Mouse (Mus musculus) limb, embryonic 11.5 days (tissue): Measurements from ENCODE around the gene Klk15. TPM values are rescaled to one million over a fixed set of nuclear protein-coding genes. Genes with fewer than 3 reads are reported as not detected.
"Not testable (repeated sequence)": the region's sequence is repeated elsewhere in the genome, so short reads cannot be mapped to it uniquely, and the experiment has no call there.

Experiments used
- ATAC-seq: fragments of 200-750 bp; cut with Nextera tagmentation; 2 replicates; pipeline ENCODE4 v1.8.0; 2017; ENCODE audit warnings: low read depth; ENCODE audit not compliant: insufficient number of reproducible peaks, low FRiP score, low TSS enrichment
- DNase-seq: peaks from one replicate; pipeline ENCODE4 v3.0.0-alpha.2; 2015; ENCODE audit warnings: low spot score
- H3K27ac ChIP-seq: fragments of 300-500 bp; sonication (generic); replicated peaks from 2 replicates; pipeline ENCODE4 v1.5.1; 2014; ENCODE audit warnings: low read depth, mild to moderate bottlenecking, low read length
- H3K27me3 ChIP-seq: fragments of 300-500 bp; sonication (generic); 2 replicates; pipeline ENCODE4 v1.6.1; 2014; ENCODE audit warnings: mild to moderate bottlenecking, low read length, mixed read lengths; ENCODE audit not compliant: control insufficient read depth, insufficient read depth
- H3K36me3 ChIP-seq: fragments of 300-500 bp; sonication (generic); 2 replicates; pipeline ENCODE4 v1.6.1; 2014; ENCODE audit warnings: mild to moderate bottlenecking, low read length, moderate library complexity, mixed read lengths; ENCODE audit not compliant: control insufficient read depth, insufficient read depth
- H3K4me1 ChIP-seq: fragments of 300-500 bp; sonication (generic); 2 replicates; pipeline ENCODE4 v1.6.1; 2014; ENCODE audit warnings: low read length, mixed read lengths; ENCODE audit not compliant: control insufficient read depth, insufficient read depth
- H3K4me2 ChIP-seq: fragments of 300-500 bp; sonication (generic); 2 replicates; pipeline ENCODE4 v1.6.1; 2014; ENCODE audit warnings: low read depth, mild to moderate bottlenecking, moderate library complexity; ENCODE audit not compliant: severe bottlenecking
- H3K4me3 ChIP-seq: fragments of 300-500 bp; sonication (generic); 2 replicates; pipeline ENCODE4 v1.5.1; 2014; ENCODE audit warnings: low read depth, low read length
- H3K9ac ChIP-seq: fragments of 300-500 bp; sonication (generic); 2 replicates; pipeline ENCODE4 v1.6.1; 2014; ENCODE audit warnings: mild to moderate bottlenecking, low read length
- H3K9me3 ChIP-seq: fragments of 300-500 bp; sonication (generic); 2 replicates; pipeline ENCODE4 v1.6.1; 2016; ENCODE audit warnings: low read length; ENCODE audit not compliant: control insufficient read depth
- WGBS: fragments of 180-500 bp; shearing (Covaris S2); extraction: QIAGEN DNeasy Blood & Tissue Kit; methylation state at CpG from one replicate; pipeline ENCODE4 v1.1.7; 2014; 5-methylcytosine and 5-hydroxymethylcytosine counted together
- polyA plus RNA-seq: library from polyadenylated mRNA; unstranded; fragments of >200 nt; fragmentation: Nextera tagmentation; extraction: Ambion mirVana; gene quantifications from 2 replicates; pipeline ENCODE4 v1.2.1, GENCODE M21; 2014

Klk15 gene
- polyA plus RNA-seq, 1 experiment from 2014 or later: not detected

DNA sequence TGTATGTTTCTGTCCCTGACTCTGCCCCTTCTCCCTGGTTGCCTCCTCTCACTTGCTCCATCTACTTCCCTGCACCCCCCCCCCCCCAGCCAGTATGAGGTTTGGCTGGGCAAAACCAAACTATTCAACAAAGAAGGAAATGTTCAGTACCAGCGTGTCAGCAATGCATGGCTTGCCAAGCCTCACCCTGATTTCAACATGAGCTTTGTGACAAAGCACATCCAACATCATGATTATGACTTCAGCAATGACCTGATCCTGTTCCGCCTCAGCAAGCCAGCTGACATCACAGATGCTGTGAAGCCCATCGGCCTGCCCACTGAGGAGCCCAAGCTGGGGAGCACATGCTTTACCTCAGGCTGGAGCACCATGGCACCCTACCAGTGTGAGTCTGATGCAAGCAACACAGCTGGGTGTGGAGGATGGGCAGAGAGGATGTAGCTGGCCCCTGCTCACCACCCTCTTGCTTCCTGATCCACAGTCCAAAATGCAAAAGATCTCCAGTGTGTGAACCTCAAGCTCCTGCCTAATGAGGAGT is 11.3 kb downstream of the Klk15 start:
- Histone ChIP-seq H3K4me2 (no peak overlapping the region), H3K4me1 (no peaks in the 10 kb centered on the region), H3K27ac (no peak overlapping the region), H3K36me3 (no peaks in the 10 kb centered on the region), H3K27me3 (no peaks in the 10 kb centered on the region), H3K9me3 (no peaks in the 10 kb centered on the region), H3K9ac (no peak overlapping the region), H3K4me3 (no peak overlapping the region)
- no peak for DNase-seq
- ATAC-seq: no peak
- WGBS: 84% methylated on average over 3 of the region's 3 CpGs

DNA sequence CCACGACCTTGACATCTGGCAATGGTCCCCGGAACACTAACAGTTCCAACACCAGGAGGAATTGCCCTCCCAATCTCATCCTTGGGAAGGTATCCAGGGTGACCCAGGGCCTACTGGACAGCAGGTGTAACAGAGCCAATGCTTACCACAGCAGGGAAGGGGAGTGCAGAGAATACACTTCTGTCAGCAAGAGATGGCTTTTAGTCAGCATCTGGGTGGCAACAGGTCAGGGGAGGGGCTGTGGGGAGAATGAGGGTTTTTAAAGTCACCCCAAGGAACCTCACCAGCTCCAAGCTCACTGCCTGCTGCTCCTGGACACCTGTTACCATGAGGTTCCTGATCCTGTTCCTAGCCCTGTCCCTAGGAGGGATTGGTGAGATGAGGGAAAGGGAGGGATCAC is 16.8 kb downstream of the Klk15 start, which contains the start of gene Klk1b8:
Gene Klk1b8 (plus strand): TSS at position 301 of the 400 bp plus-strand sequence.
- Histone ChIP-seq H3K4me1 (no peaks in the 10 kb centered on the region), H3K4me3 (no peak within 1 kb of the TSS), H3K27ac (no peak within 1 kb of the TSS), H3K36me3 (no peaks in the 10 kb centered on the region), H3K4me2 (no peak within 1 kb of the TSS), H3K9me3 (no peaks in the 10 kb centered on the region), H3K27me3 (no peaks in the 10 kb centered on the region), H3K9ac (no peak within 1 kb of the TSS)
- ATAC-seq (no peak), DNase-seq (no peak)
- 69% methylated on average over 2 of the region's 2 CpGs for WGBS

DNA sequence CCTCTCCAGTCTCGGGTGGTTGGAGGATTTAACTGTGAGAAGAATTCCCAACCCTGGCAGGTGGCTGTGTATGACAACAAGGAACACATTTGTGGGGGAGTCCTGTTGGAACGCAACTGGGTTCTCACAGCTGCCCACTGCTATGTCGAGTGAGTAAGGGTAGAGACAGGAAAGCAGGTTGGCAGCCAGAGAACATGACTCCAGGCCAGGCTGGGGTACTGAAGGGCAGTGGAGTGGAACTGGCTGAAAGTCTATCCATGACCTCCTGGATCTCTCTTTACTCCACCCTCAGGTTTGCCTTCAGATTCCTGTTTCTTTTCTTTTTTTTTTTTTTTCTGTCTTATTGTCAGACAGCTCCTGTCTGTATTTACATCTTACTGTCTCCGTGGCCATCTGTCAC is 19.2 kb downstream of the Klk15 start:
- Histone ChIP-seq H3K4me3 (no peak overlapping the region), H3K9ac (no peak overlapping the region), H3K9me3 (no peaks in the 10 kb centered on the region), H3K4me2 (no peak overlapping the region), H3K4me1 (no peaks in the 10 kb centered on the region), H3K36me3 (no peaks in the 10 kb centered on the region), H3K27me3 (no peaks in the 10 kb centered on the region), H3K27ac (no peak overlapping the region)
- ATAC-seq: no peak
- WGBS: 70% methylated on average over 4 of the region's 4 CpGs
- no peak for DNase-seq

DNA sequence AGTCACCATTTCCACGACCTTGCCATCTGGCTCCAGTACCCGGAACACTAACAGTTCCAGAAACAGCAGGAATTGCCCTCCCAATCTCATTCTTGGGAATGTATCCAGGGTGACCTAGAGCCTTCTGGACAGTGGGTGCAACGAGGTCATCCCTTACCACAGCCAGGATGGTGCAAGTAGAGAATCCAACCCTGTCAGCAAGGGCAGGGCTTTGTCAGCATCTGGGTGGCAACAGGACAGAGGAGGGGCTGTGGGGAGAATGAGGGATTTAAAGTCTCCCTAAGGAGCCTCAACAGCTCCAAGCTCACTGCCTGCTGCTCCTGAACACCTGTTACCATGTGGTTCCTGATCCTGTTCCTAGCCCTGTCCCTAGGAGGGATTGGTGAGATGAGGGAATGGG is 32.9 kb downstream of the Klk15 start, which contains the start of gene Klk1b1:
Gene Klk1b1 (plus strand): TSS at position 301 of the 400 bp plus-strand sequence.
- DNase-seq: no peak
- Histone ChIP-seq H3K27me3 (no peaks in the 10 kb centered on the region), H3K36me3 (no peaks in the 10 kb centered on the region), H3K4me3 (no peak within 1 kb of the TSS), H3K9ac (no peak within 1 kb of the TSS), H3K27ac (no peak within 1 kb of the TSS), H3K4me2 (no peak within 1 kb of the TSS), H3K4me1 (no peaks in the 10 kb centered on the region), H3K9me3 (no peaks in the 10 kb centered on the region)
- WGBS: 72% methylated on average over 3 of the region's 3 CpGs
- no peak for ATAC-seq

DNA sequence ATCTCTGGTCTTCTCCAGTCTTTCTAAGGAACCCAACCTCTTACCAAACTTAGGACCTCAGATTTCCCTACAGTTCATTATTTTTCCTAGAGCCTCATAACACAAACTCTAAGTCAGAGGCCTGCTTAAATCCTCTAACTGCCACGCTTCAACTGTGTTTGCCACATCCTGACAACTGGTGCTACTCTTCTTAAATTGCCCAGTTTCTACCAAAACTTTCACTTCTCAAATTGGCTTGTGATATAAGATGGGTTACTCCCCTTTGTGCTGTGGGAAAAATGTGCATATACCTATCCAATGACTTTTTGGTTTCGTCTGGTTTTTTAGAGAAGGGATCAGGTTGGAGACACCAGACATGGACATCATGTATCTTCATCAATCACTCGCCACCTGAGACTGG is 33.5 kb downstream of the Klk15 start:
- DNase-seq: no peak
- Histone ChIP-seq H3K27me3 (no peaks in the 10 kb centered on the region), H3K36me3 (no peaks in the 10 kb centered on the region), H3K4me2 (no peak overlapping the region), H3K9ac (no peak overlapping the region), H3K27ac (no peak overlapping the region), H3K4me1 (no peaks in the 10 kb centered on the region), H3K9me3 (no peaks in the 10 kb centered on the region), H3K4me3 (no peak overlapping the region)
- WGBS: 84% methylated on average over 3 of the region's 3 CpGs
- no peak for ATAC-seq

DNA sequence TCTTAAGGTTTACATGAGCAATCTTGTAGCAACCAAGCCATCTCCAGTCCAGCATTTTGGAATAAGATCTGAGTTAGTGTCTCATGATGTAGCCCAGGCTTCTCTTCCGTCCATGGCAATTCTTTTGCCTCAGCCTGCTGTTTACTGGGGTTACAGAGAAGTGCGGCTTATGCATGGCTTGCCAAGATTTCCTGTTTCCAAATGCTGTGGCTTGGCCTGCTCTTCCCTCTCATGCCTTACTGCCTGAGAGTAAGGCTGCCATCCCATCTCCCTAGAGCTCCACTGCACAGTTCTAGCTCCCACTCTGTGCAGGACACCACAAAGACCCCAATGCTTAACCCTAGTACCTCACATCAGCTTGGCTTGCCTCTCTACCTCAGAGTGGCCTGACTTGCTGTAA is 34.1 kb downstream of the Klk15 start:
- H3K4me2 ChIP-seq: no peak overlapping the region
- H3K27me3 ChIP-seq: no peaks in the 10 kb centered on the region
- no peaks in the 10 kb centered on the region for H3K9me3 ChIP-seq
- H3K36me3 ChIP-seq: no peaks in the 10 kb centered on the region
- H3K27ac ChIP-seq: no peak overlapping the region
- ATAC-seq (no peak), DNase-seq (no peak)
- no peaks in the 10 kb centered on the region for H3K4me1 ChIP-seq
- no peak overlapping the region for H3K9ac ChIP-seq
- H3K4me3 ChIP-seq: no peak overlapping the region
- 87% methylated on average over 2 of the region's 2 CpGs for WGBS

DNA sequence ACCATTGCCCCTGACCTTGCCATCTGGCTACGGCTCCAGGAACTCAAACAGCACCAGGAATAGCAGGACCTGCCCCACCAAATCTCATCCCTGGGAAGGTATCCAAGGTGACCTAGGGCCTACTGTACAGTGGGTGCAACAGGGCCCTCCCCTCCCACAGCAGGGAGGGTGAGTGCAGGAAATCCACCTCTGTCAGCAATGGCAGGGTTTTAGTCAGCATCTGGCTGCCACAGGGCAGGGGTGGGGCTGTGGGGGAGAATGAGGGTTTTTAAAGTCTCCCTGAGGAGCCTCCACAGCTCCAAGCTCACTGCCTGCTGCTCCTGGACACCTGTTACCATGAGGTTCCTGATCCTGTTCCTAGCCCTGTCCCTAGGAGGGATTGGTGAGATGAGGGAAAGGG is 42.2 kb downstream of the Klk15 start, which contains the start of gene Klk1b9:
Gene Klk1b9 (plus strand): TSS at position 301 of the 400 bp plus-strand sequence.
- H3K9ac ChIP-seq, DNase-seq, H3K9me3 ChIP-seq, H3K4me3 ChIP-seq, ATAC-seq, H3K4me1 ChIP-seq, H3K27me3 ChIP-seq, H3K4me2 ChIP-seq, H3K27ac ChIP-seq, H3K36me3 ChIP-seq: not testable (repeated sequence)
- 69% methylated on average over 1 of the region's 1 CpGs for WGBS

DNA sequence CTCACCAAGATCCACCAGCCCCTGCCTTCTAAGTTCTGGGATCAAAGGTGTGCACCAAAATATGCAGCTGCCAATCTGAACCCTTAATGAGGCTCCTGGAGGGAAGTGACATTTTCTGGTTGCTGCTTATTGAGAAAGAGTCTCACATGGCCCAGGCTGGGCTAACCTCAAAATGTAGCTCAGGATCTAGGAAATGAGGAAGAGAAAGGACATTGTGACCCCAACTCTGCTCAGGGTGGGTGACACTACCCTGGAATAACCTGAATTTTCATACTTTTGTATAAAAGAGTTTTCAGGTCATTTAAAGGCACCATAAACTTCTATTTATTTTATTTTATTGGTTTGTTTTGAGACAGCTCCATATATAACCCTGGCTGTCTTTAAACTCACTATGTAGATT is 52.1 kb downstream of the Klk15 start:
- H3K27me3 ChIP-seq: no peaks in the 10 kb centered on the region

More for the DNA sequence above, 52.1 kb downstream of the Klk15 start:
- H3K4me3 ChIP-seq: no peak overlapping the region
- DNase-seq (no peak), ATAC-seq (no peak)
- no peak overlapping the region for H3K4me2 ChIP-seq
- no peaks in the 10 kb centered on the region for H3K4me1 ChIP-seq
- no peaks in the 10 kb centered on the region for H3K9me3 ChIP-seq
- no peak overlapping the region for H3K9ac ChIP-seq
- no peak overlapping the region for H3K27ac ChIP-seq
- no peaks in the 10 kb centered on the region for H3K36me3 ChIP-seq
